ENCODE assay signal across 15 mouse cellular contexts in genomic region chr10:91207275-91207674, GRCm38 (mm10). TPM values are rescaled to one million over a fixed set of nuclear protein-coding genes. Genes with fewer than 3 reads are reported as not detected.
A peak's percentile ranks its signal among the peaks of the same experiment; 100 is the strongest.
DNase-seq lines count a peak whose midpoint lies in the region; ATAC-seq and TF ChIP-seq lines count a peak whose summit lies in the region.
"Had no signal": no experiment of that assay in that cellular context is flagged by ENCODE, and none has a peak within 500 bp of the region (broad histone marks: within the 10 kb centered on the region; RNA-seq: fewer than 3 reads in every experiment).

No protein-coding gene starts in this region.

- H3K27ac ChIP-seq in layer of hippocampus, adult 2 months: no peak overlapping the region
- H3K27ac ChIP-seq: forebrain, embryonic 15.5 days; intestine, embryonic 15.5 days; liver, embryonic 15.5 days had no signal

- DNase-seq in layer of hippocampus, adult 2 months (ENCODE audit: low spot score in 2 of 2): no peak
- no peak for DNase-seq in layer of hippocampus, postnatal 36 days
- DNase-seq in thymus, postnatal 0 days (ENCODE audit: low spot score): peak; percentile 16
- DNase-seq in thymus, postnatal 25 days: no peak
- DNase-seq in ZHBTc4 (ENCODE audit: low read depth, low spot score): peak; percentile 33
- DNase-seq in urinary bladder, postnatal 14 days (ENCODE audit: low spot score): no peak
- DNase-seq in left cerebral cortex, adult 18-20 months (ENCODE audit: low spot score in 2 of 2): no peak
- DNase-seq: cerebellum, adult 18-20 months; embryo, embryonic 11 days; heart, postnatal 4 days; kidney, postnatal 36 days had no signal

- ATAC-seq in inflammation-experienced regulatory T-cells, adult 6 months: no peak
- ATAC-seq: forebrain, embryonic 15.5 days; intestine, embryonic 15.5 days had no signal

- no peak overlapping the region for H3K4me3 ChIP-seq in layer of hippocampus, adult 2 months
- H3K4me3 ChIP-seq: forebrain, embryonic 15.5 days; intestine, embryonic 15.5 days; liver, embryonic 15.5 days had no signal

- peak; percentile 48 for TF ChIP-seq CTCF in layer of hippocampus, adult 2 months (conservative IDR thresholded peaks at IDR 0.05)

RNA-seq across cellular contexts. Expression of gene Tmpo, which starts 26.2 kb away (rescaled TPM):
- 10 to 100 TPM; 37.5 to 39.7 TPM for total RNA-seq in layer of hippocampus, adult 2 months (2021)
- 10 to 100 TPM; 38.8 to 41.2 TPM for total RNA-seq in layer of hippocampus, postnatal 36 days (2021)
- 234 and 263 TPM in 2 replicates for polyA plus RNA-seq in thymus, postnatal 0 days (2015; fragmentation: Nextera tagmentation; extraction: Ambion mirVana)
- total RNA-seq in left cerebral cortex, adult 18-20 months (2021): 10 to 100 TPM; 44.1 to 49.8 TPM
- polyA plus RNA-seq in inflammation-experienced regulatory T-cells, adult 6 months (2017; shearing (Covaris generic)): 10 to 100 TPM; 61.6 to 69.1 (median 61.9) TPM

Comparison
In these comparisons a context has a peak if more than half of its experiments do, and no peak if none do; other contexts are left out.
1. DNase-seq: peak in thymus, postnatal 0 days (single experiment) and ZHBTc4 (single experiment); none in layer of hippocampus, adult 2 months (0 of 2), layer of hippocampus, postnatal 36 days (0 of 2), thymus, postnatal 25 days (single experiment), urinary bladder, postnatal 14 days (single experiment) and left cerebral cortex, adult 18-20 months (0 of 2).